Mouse (Mus musculus) frontal cortex, postnatal 25 days (tissue): ENCODE measurements at regions not wholly inside any gene's neighbourhood (a gene's known extent, or its start where the extent isn't known, plus 50 kb on each side); places are given as distances from the start of the nearest gene placed in this dataset.

Experiments
- DNase-seq, 2 experiments: peaks; one replicate each; pipeline ENCODE4 v3.0.0; 2022; ENCODE audit warnings: low spot score in 2 of 2

- no peak for DNase-seq
These were observed 605.1 kb downstream of the Tmem182 start for GRCm38 (mm10) chr1:41410533-41410932.

- DNase-seq: no peak
These were observed 606.2 kb downstream of the Tmem182 start for GRCm38 (mm10) chr1:41411641-41412040.

GRCm38 (mm10) chr1:41412078-41412477 lies 606.7 kb downstream of the Tmem182 start:
- no peak for DNase-seq

GRCm38 (mm10) chr1:41420489-41421327 lies 615.3 kb downstream of the Tmem182 start:
- no peak for DNase-seq

GRCm38 (mm10) chr1:41427853-41428252 lies 622.5 kb downstream of the Tmem182 start:
- DNase-seq: no peak

GRCm38 (mm10) chr1:41431127-41431690 lies 625.8 kb downstream of the Tmem182 start:
- DNase-seq: no peak

GRCm38 (mm10) chr1:41435379-41435778 lies 630.0 kb downstream of the Tmem182 start:
- DNase-seq: no peak

- no peak for DNase-seq
These were observed 644.6 kb downstream of the Tmem182 start for GRCm38 (mm10) chr1:41449972-41450371.
